Mouse (Mus musculus) erythroblast, embryonic 14.5 days (primary cell): ENCODE data around the gene Zfp575.

Experiments
- GATA1 ChIP-seq: IDR thresholded peaks from 2 replicates; pipeline ENCODE4 v1.6.1; 2012; ENCODE audit warnings: low read length, inconsistent platforms, mixed read lengths
- TAL1 ChIP-seq: IDR thresholded peaks from 3 replicates; pipeline ENCODE4 v1.6.1; 2012; ENCODE audit warnings: low read length, inconsistent platforms, mixed read lengths

DNA sequence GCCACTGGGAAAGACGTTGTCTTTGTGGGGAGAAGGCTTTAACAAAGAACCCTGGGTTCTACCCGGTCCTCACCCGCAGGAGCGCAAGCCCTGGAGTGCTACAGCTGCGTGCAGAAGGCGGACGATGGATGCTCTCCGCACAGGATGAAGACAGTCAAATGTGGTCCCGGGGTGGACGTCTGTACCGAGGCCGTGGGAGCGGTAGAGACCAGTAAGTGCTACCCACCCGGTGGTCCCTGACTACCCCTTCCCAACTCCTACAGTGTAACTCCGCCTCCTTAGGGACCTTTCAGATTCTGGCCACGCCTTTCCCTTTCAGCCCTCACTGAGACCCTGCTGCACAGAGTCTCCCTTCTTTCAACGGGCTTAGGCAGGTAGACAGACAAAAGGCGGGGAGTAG, 49.6 kb upstream of the Zfp575 start:
- TF ChIP-seq TAL1 (no peak), GATA1 (no peak)
